Mouse (Mus musculus): ENCODE measurements around the gene Clrn2. TPM values are rescaled to one million over a fixed set of nuclear protein-coding genes. Genes with fewer than 3 reads are reported as not detected.
"Not testable (repeated sequence)": the region's sequence is repeated elsewhere in the genome, so short reads cannot be mapped to it uniquely, and the experiment has no call there.

Gene Clrn2
- not detected in 2 replicates for polyA plus RNA-seq (2012; ENCODE audit: insufficient read depth, low replicate concordance)

DNA sequence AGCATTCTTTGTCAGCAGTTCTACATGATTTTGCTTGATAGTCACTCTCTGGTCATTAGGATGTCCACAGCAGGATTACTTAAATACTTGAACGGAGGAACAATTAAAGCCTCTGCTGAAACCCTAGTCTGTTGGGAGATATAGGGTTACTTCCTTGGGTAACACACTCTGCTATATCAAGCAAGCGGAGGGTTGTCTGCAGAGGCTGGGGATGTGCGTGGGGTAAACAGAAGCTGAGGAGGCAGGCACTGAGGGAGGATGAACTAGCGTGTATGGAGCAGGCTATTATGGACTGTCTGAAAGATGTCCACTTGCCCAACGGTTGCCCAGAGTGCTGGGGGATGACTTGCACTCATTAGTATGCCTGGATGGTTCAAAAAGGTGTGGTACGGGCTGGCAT is at the start of gene Clrn2:
TSS of gene Clrn2 (plus strand) at position 301 of the 400 bp plus-strand sequence.
- Histone ChIP-seq H3K27me3 (replicated peaks) (peaks cover 12% of the 10 kb centered on the region), H3K36me3 (replicated peaks; ENCODE audit: low read length) (no peaks in the 10 kb centered on the region), H3K4me1 (peaks cover 22% of the 10 kb centered on the region), H3K4me3 (replicated peaks) (peak within 1 kb of the TSS; percentile 44), H3K9me3 (no peaks in the 10 kb centered on the region)
- TF ChIP-seq GATA1 (IDR thresholded peaks at IDR 0.05; ENCODE audit: borderline replicate concordance, low read length) (no peak), FLI1 (IDR thresholded peaks at IDR 0.05; ENCODE audit: low read length) (no peak)

DNA sequence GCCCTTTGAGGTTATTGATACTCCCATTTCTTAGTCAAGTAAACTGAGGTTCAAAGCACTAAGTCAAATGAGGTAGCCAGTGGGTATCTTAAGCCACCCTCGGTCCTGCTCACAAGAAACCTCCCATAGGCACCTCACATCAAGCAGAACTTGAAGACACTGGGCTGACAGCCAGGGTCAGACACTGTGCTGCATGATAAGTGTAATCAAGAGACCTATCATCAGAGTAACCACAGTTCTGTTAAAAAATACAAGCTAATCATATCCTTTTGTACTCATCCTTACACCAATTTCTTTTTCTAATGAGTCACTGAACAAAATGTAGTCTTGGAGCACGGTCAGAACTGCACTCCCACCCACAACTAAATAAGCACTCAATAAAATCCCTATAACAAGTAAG is 47.4 kb upstream of the Clrn2 start:
- H3K9me3 ChIP-seq: no peaks in the 10 kb centered on the region
- TF ChIP-seq GATA1 (IDR thresholded peaks at IDR 0.05; ENCODE audit: borderline replicate concordance, low read length) (no peak), FLI1 (IDR thresholded peaks at IDR 0.05; ENCODE audit: low read length) (no peak)
- peaks cover 4% of the 10 kb centered on the region for H3K27me3 ChIP-seq (replicated peaks)
- H3K4me1 ChIP-seq: no peaks in the 10 kb centered on the region
- H3K4me3 ChIP-seq (replicated peaks): no peak overlapping the region
- no peaks in the 10 kb centered on the region for H3K36me3 ChIP-seq (replicated peaks; ENCODE audit: low read length)

DNA sequence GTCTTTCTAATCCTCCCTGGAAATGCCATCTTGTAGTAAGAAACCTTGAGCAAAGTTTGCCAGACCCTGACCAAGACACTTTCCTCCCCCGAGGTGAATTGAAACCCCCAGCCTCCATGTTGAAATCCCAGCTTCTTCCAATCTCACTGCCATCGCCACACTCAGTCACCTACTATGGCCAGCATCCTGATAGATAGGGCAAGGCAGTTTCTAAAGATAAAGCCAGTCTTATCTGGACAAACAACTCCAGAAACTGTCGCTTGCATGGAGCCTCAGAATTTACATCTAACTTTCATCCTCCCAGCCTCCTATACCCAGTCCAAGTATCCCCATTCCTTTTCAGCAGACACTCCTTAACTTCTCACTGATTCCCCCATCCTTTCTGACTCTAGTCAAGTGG is 37.1 kb upstream of the Clrn2 start:
- no peaks in the 10 kb centered on the region for H3K36me3 ChIP-seq (replicated peaks; ENCODE audit: low read length)
- no peak for TF ChIP-seq FLI1 (IDR thresholded peaks at IDR 0.05; ENCODE audit: low read length)
- TF ChIP-seq GATA1 (IDR thresholded peaks at IDR 0.05; ENCODE audit: borderline replicate concordance, low read length): no peak
- no peaks in the 10 kb centered on the region for H3K9me3 ChIP-seq
- peaks cover 2% of the 10 kb centered on the region for H3K27me3 ChIP-seq (replicated peaks)
- no peak overlapping the region for H3K4me3 ChIP-seq (replicated peaks)
- peaks cover 5% of the 10 kb centered on the region; the same call in 1 of the 2 replicates for H3K4me1 ChIP-seq

DNA sequence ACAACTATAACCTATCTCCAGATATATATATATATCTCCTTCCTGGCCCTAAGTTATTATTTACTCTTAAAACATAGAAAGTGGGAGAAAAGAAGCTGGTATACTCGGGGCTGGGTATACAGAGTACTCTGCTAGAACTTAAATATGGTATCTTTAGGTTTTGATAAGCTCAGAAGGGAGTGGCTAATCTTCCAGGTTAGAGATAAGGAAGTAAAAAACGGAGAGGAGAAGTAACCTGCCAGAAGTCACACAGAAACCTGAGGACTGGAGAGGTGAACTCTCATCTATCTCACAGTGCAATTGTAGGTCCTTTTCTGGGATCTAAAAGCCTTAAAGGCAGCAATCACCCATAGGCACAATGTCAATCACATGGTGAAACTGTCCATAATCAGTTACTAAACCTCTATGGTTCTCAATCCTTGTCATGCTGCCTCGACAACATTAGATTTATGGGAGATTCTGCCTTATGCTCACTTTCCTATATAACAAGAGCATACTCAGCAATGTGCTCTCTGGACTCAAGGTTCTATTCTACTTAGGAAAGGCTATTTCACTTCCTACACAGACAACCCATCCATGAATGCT is 35.6 kb upstream of the Clrn2 start:
- TF ChIP-seq GATA1 (IDR thresholded peaks at IDR 0.05; ENCODE audit: borderline replicate concordance, low read length) (no peak), FLI1 (IDR thresholded peaks at IDR 0.05; ENCODE audit: low read length) (no peak)
- Histone ChIP-seq H3K4me1 (peaks cover 11% of the 10 kb centered on the region), H3K9me3 (no peaks in the 10 kb centered on the region), H3K4me3 (replicated peaks) (no peak overlapping the region), H3K36me3 (replicated peaks; ENCODE audit: low read length) (no peaks in the 10 kb centered on the region), H3K27me3 (replicated peaks) (peaks cover 2% of the 10 kb centered on the region)

DNA sequence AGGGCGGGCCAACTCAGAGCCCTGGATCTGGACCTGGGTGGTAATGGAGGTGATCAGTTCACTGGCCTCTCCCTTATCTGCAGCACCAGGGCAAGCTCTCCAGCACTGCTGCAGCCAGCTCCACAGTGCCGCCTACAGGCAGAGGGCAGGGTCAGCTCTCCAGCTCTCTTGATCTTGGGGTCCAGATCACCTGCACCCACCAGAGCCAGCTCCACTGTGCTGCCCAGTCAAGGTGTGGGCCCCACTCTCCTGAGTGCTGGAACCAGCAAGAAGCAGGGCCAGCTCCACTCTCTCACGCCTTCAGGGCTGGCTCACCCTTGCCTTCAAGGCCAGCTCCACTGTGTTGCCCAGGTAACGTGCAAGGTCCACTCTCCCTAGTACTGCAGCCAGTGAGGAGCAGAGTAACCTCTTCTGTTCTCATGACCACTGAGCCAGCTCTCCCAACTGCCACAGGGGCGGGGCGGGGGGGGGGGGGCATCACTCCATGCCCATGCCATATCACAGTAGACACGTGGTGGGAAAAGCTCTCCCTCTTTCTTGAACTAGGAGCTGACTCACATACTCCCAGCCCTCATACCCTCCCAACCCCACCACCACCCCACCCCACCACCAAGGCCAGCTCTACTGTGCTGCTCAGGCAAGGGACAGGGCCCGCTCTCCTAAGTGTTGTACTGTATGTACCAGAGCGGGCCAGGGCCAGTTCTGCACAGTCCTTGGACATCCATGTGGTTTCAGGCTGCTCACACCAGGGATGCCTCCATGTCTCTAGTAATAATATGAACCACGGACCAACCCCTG is 33.5 kb upstream of the Clrn2 start:
- Histone ChIP-seq H3K27me3 (replicated peaks) (peaks cover 2% of the 10 kb centered on the region), H3K36me3 (replicated peaks; ENCODE audit: low read length) (no peaks in the 10 kb centered on the region), H3K4me1 (peaks cover 11% of the 10 kb centered on the region), H3K9me3 (no peaks in the 10 kb centered on the region), H3K4me3 (replicated peaks) (no peak overlapping the region)
- TF ChIP-seq FLI1 (IDR thresholded peaks at IDR 0.05; ENCODE audit: low read length) (no peak), GATA1 (IDR thresholded peaks at IDR 0.05; ENCODE audit: borderline replicate concordance, low read length) (no peak)

DNA sequence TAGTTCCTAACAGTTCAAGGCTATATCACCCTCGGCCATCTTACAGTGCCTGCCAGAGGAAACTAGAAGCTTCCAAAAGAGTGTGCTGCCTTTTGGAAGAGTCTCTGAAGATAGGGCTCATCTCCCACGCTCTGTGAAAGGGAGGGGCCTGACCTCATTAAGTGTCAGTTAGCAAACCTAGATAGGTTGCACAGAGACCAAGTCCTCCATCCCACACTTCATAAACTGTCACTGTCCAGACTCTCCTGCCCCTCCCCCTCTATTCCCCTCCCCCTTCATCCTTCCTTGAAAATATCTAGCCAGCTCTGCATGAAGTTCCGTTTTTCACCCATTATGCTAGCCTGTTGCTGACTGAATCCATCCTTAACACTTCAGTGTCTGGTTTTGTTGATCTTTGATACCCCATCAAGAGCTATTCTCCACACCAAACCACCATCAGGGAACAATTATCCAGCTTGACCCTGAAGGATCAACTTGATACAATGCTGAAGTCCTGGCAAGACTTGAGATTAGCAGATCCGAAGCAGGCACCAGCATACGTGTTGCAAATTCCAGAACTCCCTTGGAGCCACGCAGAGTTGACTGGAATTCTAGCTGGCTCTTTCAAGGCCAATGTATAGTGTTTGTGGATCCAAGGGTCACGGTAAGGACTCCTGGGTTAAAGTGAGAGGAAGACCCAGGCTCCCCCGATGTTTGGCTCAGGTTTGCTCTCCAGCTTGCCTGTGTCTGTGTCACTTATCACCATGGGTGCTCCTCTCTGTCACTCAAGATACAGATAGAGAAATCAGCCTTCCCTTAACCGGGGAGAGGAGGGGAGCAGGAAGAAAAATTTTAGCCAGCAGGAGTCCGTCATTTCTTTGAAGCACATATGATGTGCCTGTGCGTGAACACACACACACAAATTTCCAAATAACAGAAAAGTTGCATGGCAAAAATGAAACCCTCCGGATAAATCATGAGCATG is 31.4 kb upstream of the Clrn2 start:
- H3K9me3 ChIP-seq: no peaks in the 10 kb centered on the region
- no peaks in the 10 kb centered on the region for H3K27me3 ChIP-seq (replicated peaks)
- H3K36me3 ChIP-seq (replicated peaks; ENCODE audit: low read length): no peaks in the 10 kb centered on the region
- H3K4me1 ChIP-seq: peaks cover 21% of the 10 kb centered on the region
- no peak overlapping the region for H3K4me3 ChIP-seq (replicated peaks)
- TF ChIP-seq GATA1 (IDR thresholded peaks at IDR 0.05; ENCODE audit: borderline replicate concordance, low read length) (no peak), FLI1 (IDR thresholded peaks at IDR 0.05; ENCODE audit: low read length) (no peak)

DNA sequence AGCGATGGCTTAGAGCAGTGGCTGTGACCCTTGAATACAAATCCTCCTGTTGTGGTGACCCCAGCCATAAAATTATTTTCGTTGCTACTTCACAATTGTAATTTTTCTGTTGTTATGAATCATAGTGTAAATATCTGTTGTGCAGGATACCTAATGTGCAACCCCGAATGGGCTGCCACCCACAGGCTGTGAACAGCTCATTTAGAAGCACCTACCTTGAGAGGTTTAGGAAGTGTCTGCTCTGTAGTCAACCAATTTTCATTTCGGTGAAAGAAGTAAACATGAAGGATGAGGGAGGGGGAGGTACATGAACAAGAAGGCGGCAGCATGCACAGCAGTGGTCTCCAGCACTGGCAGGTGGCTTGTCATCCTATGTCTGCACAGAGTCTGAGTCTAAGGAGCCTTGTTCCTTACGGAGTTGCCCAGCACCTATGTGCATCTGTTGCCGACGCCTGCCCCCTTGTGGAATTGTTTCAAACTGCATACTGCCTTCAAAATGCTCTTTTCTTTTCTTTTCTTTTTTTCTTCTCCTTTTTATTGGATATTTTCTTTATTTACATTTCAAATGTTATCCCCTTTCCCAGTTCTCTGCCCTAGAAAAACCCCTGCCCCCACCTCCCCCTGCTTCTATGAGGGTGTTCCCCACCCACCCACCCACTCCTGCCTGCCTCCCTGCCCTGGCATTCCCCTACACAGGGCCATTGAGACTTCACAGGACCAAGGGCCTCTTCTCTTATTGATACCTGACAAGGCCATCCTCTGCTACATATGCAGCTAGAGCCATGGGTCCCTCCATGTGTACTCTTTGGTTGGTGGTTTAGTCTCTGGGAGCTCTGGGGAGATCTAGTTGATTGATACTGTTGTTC is 29.3 kb upstream of the Clrn2 start:
- H3K27me3 ChIP-seq (replicated peaks): no peaks in the 10 kb centered on the region
- peaks cover 23% of the 10 kb centered on the region for H3K4me1 ChIP-seq
- H3K9me3 ChIP-seq: no peaks in the 10 kb centered on the region
- H3K4me3 ChIP-seq (replicated peaks): peak overlapping the region; percentile 23
- TF ChIP-seq GATA1 (IDR thresholded peaks at IDR 0.05; ENCODE audit: borderline replicate concordance, low read length) (no peak), FLI1 (IDR thresholded peaks at IDR 0.05; ENCODE audit: low read length) (no peak)
- H3K36me3 ChIP-seq (replicated peaks; ENCODE audit: low read length): peaks cover 8% of the 10 kb centered on the region

DNA sequence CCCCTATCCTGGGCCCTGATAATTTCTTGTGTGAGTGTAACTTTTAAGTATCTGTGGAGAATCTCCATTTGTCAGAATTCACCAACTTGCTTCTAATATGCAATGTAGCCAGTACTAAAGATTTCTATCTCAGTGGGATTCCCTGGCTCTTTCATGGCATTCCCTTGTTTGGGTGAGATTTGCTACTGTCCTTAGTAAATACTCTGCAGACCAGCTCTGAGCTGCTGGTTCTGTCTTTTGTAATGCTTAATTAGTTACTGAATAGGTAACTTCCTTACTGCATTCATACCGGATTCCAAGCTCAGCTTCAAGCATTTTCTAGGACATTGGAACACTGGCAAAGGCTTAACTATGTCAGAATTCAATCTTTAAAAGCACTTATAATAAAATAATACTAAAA is 27.8 kb upstream of the Clrn2 start:
- H3K4me3 ChIP-seq (replicated peaks); H3K9me3 ChIP-seq; H3K27me3 ChIP-seq (replicated peaks): not testable (repeated sequence)
- Histone ChIP-seq H3K36me3 (replicated peaks; ENCODE audit: low read length) (peaks cover 16% of the 10 kb centered on the region), H3K4me1 (peaks cover 18% of the 10 kb centered on the region)

Measured in megakaryocyte, embryonic 14.5 days (primary cell).